Mouse (Mus musculus) hindbrain, embryonic 11.5 days (tissue): ENCODE measurements around the gene Ccr10. TPM values are rescaled to one million over a fixed set of nuclear protein-coding genes. Genes with fewer than 3 reads are reported as not detected.

Source experiments
- ATAC-seq: fragments of 200-750 bp; cut with Nextera tagmentation; 2 replicates; pipeline ENCODE4 v1.8.0; 2017; ENCODE audit warnings: mild to moderate bottlenecking, moderate TSS enrichment, moderate library complexity; ENCODE audit not compliant: low FRiP score
- DNase-seq: peaks from one replicate; pipeline ENCODE4 v3.0.0-alpha.2; 2015; ENCODE audit warnings: low spot score
- H3K27ac ChIP-seq: fragments of 300-500 bp; sonication (generic); 2 replicates; pipeline ENCODE4 v1.5.1; 2014; ENCODE audit warnings: mild to moderate bottlenecking, low read depth, low read length
- H3K27me3 ChIP-seq: fragments of 300-500 bp; sonication (generic); 2 replicates; pipeline ENCODE4 v1.6.1; 2014; ENCODE audit warnings: mild to moderate bottlenecking, low read length, moderate library complexity, mixed read lengths; ENCODE audit not compliant: control insufficient read depth, insufficient read depth
- H3K36me3 ChIP-seq: fragments of 300-500 bp; sonication (generic); 2 replicates; pipeline ENCODE4 v1.6.1; 2014; ENCODE audit warnings: mild to moderate bottlenecking, low read length, moderate library complexity, mixed read lengths; ENCODE audit not compliant: control insufficient read depth, insufficient read depth
- H3K4me1 ChIP-seq: fragments of 300-500 bp; sonication (generic); replicated peaks from 2 replicates; pipeline ENCODE4 v1.6.1; 2014; ENCODE audit warnings: low read length, mixed read lengths; ENCODE audit not compliant: control insufficient read depth, insufficient read depth
- H3K4me2 ChIP-seq: fragments of 300-500 bp; sonication (generic); replicated peaks from 2 replicates; pipeline ENCODE4 v1.6.1; 2014; ENCODE audit warnings: mild to moderate bottlenecking, low read depth, low read length
- H3K4me3 ChIP-seq: fragments of 300-500 bp; sonication (generic); 2 replicates; pipeline ENCODE4 v1.5.1; 2014; ENCODE audit warnings: low read depth, low read length
- H3K9ac ChIP-seq: fragments of 300-500 bp; sonication (generic); 2 replicates; pipeline ENCODE4 v1.6.1; 2014; ENCODE audit warnings: low read depth, low read length
- H3K9me3 ChIP-seq: fragments of 300-500 bp; sonication (generic); 2 replicates; pipeline ENCODE4 v1.6.1; 2016; ENCODE audit warnings: low read length; ENCODE audit not compliant: control insufficient read depth
- WGBS: fragments of 180-500 bp; shearing (Covaris S2); extraction: QIAGEN DNeasy Blood & Tissue Kit; methylation state at CpG from one replicate; pipeline ENCODE4 v1.1.7; 2014; 5-methylcytosine and 5-hydroxymethylcytosine counted together
- polyA plus RNA-seq: library from polyadenylated mRNA; unstranded; fragments of >200 nt; fragmentation: Nextera tagmentation; extraction: Ambion mirVana; gene quantifications from 2 replicates; pipeline ENCODE4 v1.2.1, GENCODE M21; 2014

Ccr10 gene
- polyA plus RNA-seq, 1 experiment from 2014 or later: 0.19 TPM

GRCm38 (mm10) chr11:101190913-101191907 is 16.0 kb upstream of the Ccr10 start:
- peak; percentile 13 for DNase-seq
- 54% methylated on average over 17 of the region's 17 CpGs for WGBS

GRCm38 (mm10) chr11:101190181-101190912 is 15.1 kb upstream of the Ccr10 start:
- H3K4me1 ChIP-seq: no peaks in the 10 kb centered on the region; the same call in 1 of the 2 replicates
- peak overlapping the region; percentile 74 for H3K27ac ChIP-seq
- H3K9me3 ChIP-seq: no peaks in the 10 kb centered on the region
- ATAC-seq (peak; percentile 22; the same call in 1 of the 2 replicates), DNase-seq (peak; percentile 8)
- no peak overlapping the region for H3K4me2 ChIP-seq
- H3K9ac ChIP-seq: no peak overlapping the region
- WGBS: 47% methylated on average over 8 of the region's 8 CpGs
- H3K36me3 ChIP-seq: no peaks in the 10 kb centered on the region
- H3K27me3 ChIP-seq: no peaks in the 10 kb centered on the region
- H3K4me3 ChIP-seq: no peak overlapping the region

More at GRCm38 (mm10) chr11:101190913-101191907, 16.0 kb upstream of the Ccr10 start:
- Histone ChIP-seq H3K27ac (no peak overlapping the region; the same call in 1 of the 2 replicates), H3K36me3 (no peaks in the 10 kb centered on the region), H3K4me1 (no peaks in the 10 kb centered on the region; the same call in 1 of the 2 replicates), H3K9ac (no peak overlapping the region), H3K27me3 (no peaks in the 10 kb centered on the region), H3K4me3 (no peak overlapping the region), H3K9me3 (no peaks in the 10 kb centered on the region), H3K4me2 (no peak overlapping the region)
- ATAC-seq: no peak

- Histone ChIP-seq H3K9me3 (no peaks in the 10 kb centered on the region), H3K27me3 (no peaks in the 10 kb centered on the region), H3K9ac (no peak overlapping the region), H3K4me3 (no peak overlapping the region), H3K4me1 (no peaks in the 10 kb centered on the region; the same call in 1 of the 2 replicates), H3K36me3 (no peaks in the 10 kb centered on the region), H3K27ac (peak overlapping the region; percentile 74), H3K4me2 (no peak overlapping the region)
- 13% methylated on average over 5 of the region's 6 CpGs for WGBS
- DNase-seq: peak; percentile 59
- ATAC-seq: peak; percentile 78
Measured at GRCm38 (mm10) chr11:101189495-101190180, 14.4 kb upstream of the Ccr10 start.

- H3K27ac ChIP-seq: no peak overlapping the region
- no peak overlapping the region for H3K4me2 ChIP-seq
- WGBS: 84% methylated on average over 11 of the region's 11 CpGs
- no peaks in the 10 kb centered on the region for H3K9me3 ChIP-seq
- no peak overlapping the region for H3K4me3 ChIP-seq
- no peaks in the 10 kb centered on the region; the same call in 1 of the 2 replicates for H3K4me1 ChIP-seq
- no peak for DNase-seq
- no peaks in the 10 kb centered on the region for H3K27me3 ChIP-seq
- no peak overlapping the region for H3K9ac ChIP-seq
- no peak for ATAC-seq
- no peaks in the 10 kb centered on the region for H3K36me3 ChIP-seq
Measured at GRCm38 (mm10) chr11:101188166-101188805, 13.0 kb upstream of the Ccr10 start.

GRCm38 (mm10) chr11:101187541-101187940 is 12.3 kb upstream of the Ccr10 start:
- Histone ChIP-seq H3K4me3 (no peak overlapping the region), H3K9ac (no peak overlapping the region), H3K9me3 (no peaks in the 10 kb centered on the region), H3K36me3 (no peaks in the 10 kb centered on the region), H3K27me3 (no peaks in the 10 kb centered on the region), H3K4me1 (no peaks in the 10 kb centered on the region; the same call in 1 of the 2 replicates), H3K4me2 (no peak overlapping the region), H3K27ac (no peak overlapping the region)
- ATAC-seq (no peak), DNase-seq (no peak)
- 90% methylated on average over 5 of the region's 5 CpGs for WGBS

GRCm38 (mm10) chr11:101186526-101187247 is 11.4 kb upstream of the Ccr10 start:
- Histone ChIP-seq H3K9me3 (no peaks in the 10 kb centered on the region), H3K4me3 (no peak overlapping the region), H3K4me1 (no peaks in the 10 kb centered on the region; the same call in 1 of the 2 replicates), H3K4me2 (no peak overlapping the region), H3K27me3 (no peaks in the 10 kb centered on the region), H3K36me3 (no peaks in the 10 kb centered on the region), H3K9ac (no peak overlapping the region), H3K27ac (no peak overlapping the region)
- ATAC-seq (no peak), DNase-seq (no peak)
- 88% methylated on average over 27 of the region's 27 CpGs for WGBS

GRCm38 (mm10) chr11:101185441-101185840 is 10.2 kb upstream of the Ccr10 start:
- H3K9ac ChIP-seq: no peak overlapping the region
- H3K9me3 ChIP-seq: no peaks in the 10 kb centered on the region
- H3K4me2 ChIP-seq: no peak overlapping the region
- H3K27ac ChIP-seq: no peak overlapping the region
- H3K36me3 ChIP-seq: no peaks in the 10 kb centered on the region
- no peak overlapping the region for H3K4me3 ChIP-seq
- no peaks in the 10 kb centered on the region for H3K4me1 ChIP-seq
- 94% methylated on average over 4 of the region's 4 CpGs for WGBS
- DNase-seq (no peak), ATAC-seq (no peak)
- H3K27me3 ChIP-seq: 0 out of 2 replicates have a peak, but pooled peaks cover under 1% of the 10 kb centered on the region
